Mouse (Mus musculus): ENCODE results near the gene Uba6. TPM values are rescaled to one million over a fixed set of nuclear protein-coding genes. Genes with fewer than 3 reads are reported as not detected.

The Uba6 gene
- polyA plus RNA-seq, 1 experiment from 2014 or later = 12.7 TPM

DNA sequence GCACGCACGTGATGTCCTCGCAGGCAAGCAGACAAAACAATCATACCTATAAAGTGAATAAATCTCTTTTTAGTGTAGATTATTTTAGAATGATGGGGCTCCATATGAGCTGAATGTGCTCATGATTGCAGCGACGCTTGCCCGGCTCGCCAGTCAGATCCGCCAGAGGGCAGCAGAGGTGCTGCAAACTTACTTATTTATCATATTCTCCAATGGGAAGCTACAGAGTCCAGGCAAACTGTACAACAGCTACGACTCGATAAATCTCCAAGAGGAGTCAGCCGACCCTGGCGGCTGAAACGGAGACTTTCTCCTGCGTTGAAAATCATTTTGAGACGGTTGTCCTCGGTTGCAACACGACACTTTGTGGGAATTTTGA is 106.1 kb downstream of the Uba6 start:
- H3K27ac ChIP-seq (ENCODE audit: low read length) = peak overlapping the region; percentile 16; the same call in 1 of the 2 replicates
- H3K4me1 ChIP-seq (replicated peaks; ENCODE audit: control insufficient read depth, insufficient read depth, low read length) = peaks cover 8% of the 10 kb centered on the region; the same call in 1 of the 2 replicates
- under 1% methylated on average over 17 of the region's 17 CpGs for WGBS
- peak overlapping the region; percentile 85 for H3K4me3 ChIP-seq (ENCODE audit: low read length)
- H3K9me3 ChIP-seq (ENCODE audit: control insufficient read depth, low read length) = no peaks in the 10 kb centered on the region
- ATAC-seq (ENCODE audit: low read depth) = peak; percentile 36
- no peaks in the 10 kb centered on the region for H3K36me3 ChIP-seq (ENCODE audit: control insufficient read depth, insufficient read depth, low read length)
- no peaks in the 10 kb centered on the region for H3K27me3 ChIP-seq (ENCODE audit: control insufficient read depth, insufficient read depth, low read depth, low read length)
- peak overlapping the region; percentile 69 for H3K9ac ChIP-seq (ENCODE audit: low read length)
- peak overlapping the region; percentile 79 for H3K4me2 ChIP-seq (ENCODE audit: low read depth, low read length)

- Histone ChIP-seq H3K4me3 (ENCODE audit: low read length) (peak overlapping the region; percentile 85), H3K4me1 (replicated peaks; ENCODE audit: control insufficient read depth, insufficient read depth, low read length) (peaks cover 8% of the 10 kb centered on the region; the same call in 1 of the 2 replicates), H3K4me2 (ENCODE audit: low read depth, low read length) (peak overlapping the region; percentile 79), H3K27ac (ENCODE audit: low read length) (peak overlapping the region; percentile 86), H3K36me3 (ENCODE audit: control insufficient read depth, insufficient read depth, low read length) (no peaks in the 10 kb centered on the region), H3K27me3 (ENCODE audit: control insufficient read depth, insufficient read depth, low read depth, low read length) (no peaks in the 10 kb centered on the region), H3K9ac (ENCODE audit: low read length) (peak overlapping the region; percentile 57), H3K9me3 (ENCODE audit: control insufficient read depth, low read length) (no peaks in the 10 kb centered on the region)
- ATAC-seq (ENCODE audit: low read depth) = peak; percentile 51
- WGBS = under 1% methylated on average over 17 of the region's 17 CpGs
Measured at GRCm38 (mm10) chr5:86065876-86066550, 106.6 kb downstream of the Uba6 start.

DNA sequence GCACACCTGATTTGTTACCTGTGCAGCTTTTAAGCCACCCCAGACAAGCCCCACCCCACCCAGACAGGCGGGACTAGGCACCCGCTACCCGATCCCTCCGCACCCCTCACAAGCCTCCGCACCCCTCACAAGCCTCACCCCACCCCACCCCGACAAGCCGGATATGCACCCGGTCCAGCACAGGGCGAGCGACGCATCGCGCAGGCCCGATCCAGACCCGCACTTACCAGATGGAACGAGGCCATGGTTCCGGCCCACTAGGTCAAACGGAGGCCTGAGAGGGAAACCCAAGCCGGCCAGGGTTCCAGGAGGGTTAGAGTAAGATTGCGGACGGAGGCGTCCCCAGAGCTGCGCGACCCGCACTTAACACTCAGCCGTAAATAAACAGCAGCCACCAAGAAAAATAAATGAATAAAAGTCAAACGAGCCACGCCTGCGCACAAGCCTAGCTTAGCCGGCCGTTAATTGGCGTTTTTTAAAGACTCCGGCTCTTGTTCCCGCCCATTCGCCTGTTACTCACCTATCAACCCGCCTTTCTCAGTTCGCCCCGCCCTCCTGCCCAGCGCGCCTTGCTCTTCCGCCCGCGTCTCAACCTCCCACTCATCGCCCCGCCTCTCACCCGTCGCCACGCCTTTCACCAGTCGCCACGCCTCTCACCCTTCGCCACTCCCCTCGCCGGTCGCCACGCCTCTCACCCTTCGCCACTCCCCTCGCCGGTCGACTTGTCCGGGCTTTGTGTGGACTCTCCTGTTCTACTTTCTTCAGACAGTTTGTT is 107.3 kb downstream of the Uba6 start, which contains the start of gene Cenpc1:
Gene Cenpc1 (minus strand): TSS at position 483 of the 775 bp plus-strand sequence.
- Histone ChIP-seq H3K9me3 (ENCODE audit: control insufficient read depth, low read length) (no peaks in the 10 kb centered on the region), H3K36me3 (ENCODE audit: control insufficient read depth, insufficient read depth, low read length) (no peaks in the 10 kb centered on the region), H3K9ac (ENCODE audit: low read length) (peak within 1 kb of the TSS; percentile 84), H3K27ac (ENCODE audit: low read length) (peak within 1 kb of the TSS; percentile 93), H3K4me3 (ENCODE audit: low read length) (peak within 1 kb of the TSS; percentile 85), H3K4me2 (ENCODE audit: low read depth, low read length) (peak within 1 kb of the TSS; percentile 79), H3K27me3 (ENCODE audit: control insufficient read depth, insufficient read depth, low read depth, low read length) (no peaks in the 10 kb centered on the region), H3K4me1 (replicated peaks; ENCODE audit: control insufficient read depth, insufficient read depth, low read length) (peaks cover 8% of the 10 kb centered on the region; the same call in 1 of the 2 replicates)
- peak; percentile 96 for ATAC-seq (ENCODE audit: low read depth)
- under 1% methylated on average over 60 of the region's 60 CpGs for WGBS

DNA sequence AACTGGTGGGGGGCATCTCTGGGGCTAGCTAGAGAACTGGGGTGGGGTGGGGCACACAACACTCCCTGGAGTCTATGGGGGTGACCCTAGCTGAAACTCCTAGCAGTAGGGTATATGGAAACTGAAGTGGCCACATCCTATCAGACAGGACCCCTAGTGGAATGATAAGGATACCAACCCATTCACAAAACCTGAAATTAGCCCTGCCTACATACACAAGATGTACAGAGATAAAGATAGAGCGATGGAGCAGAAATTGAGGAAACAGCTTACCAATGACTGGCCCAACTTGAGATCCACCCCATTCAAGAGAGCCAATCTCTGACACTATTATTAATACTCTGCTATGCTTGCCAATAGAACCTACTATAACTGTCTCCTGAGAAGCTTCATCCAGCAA is 109.1 kb downstream of the Uba6 start:
- peaks cover 8% of the 10 kb centered on the region; the same call in 1 of the 2 replicates for H3K4me1 ChIP-seq (replicated peaks; ENCODE audit: control insufficient read depth, insufficient read depth, low read length)
- no peak overlapping the region; the same call in 1 of the 2 replicates for H3K4me3 ChIP-seq (ENCODE audit: low read length)
- 96% methylated on average over 1 of the region's 1 CpGs for WGBS
- no peak for ATAC-seq (ENCODE audit: low read depth)
- H3K9ac ChIP-seq (ENCODE audit: low read length) = no peak overlapping the region
- peak overlapping the region; percentile 56 for H3K4me2 ChIP-seq (ENCODE audit: low read depth, low read length)
- H3K36me3 ChIP-seq (ENCODE audit: control insufficient read depth, insufficient read depth, low read length) = no peaks in the 10 kb centered on the region
- H3K27ac ChIP-seq (ENCODE audit: low read length) = no peak overlapping the region
- no peaks in the 10 kb centered on the region for H3K9me3 ChIP-seq (ENCODE audit: control insufficient read depth, low read length)
- no peaks in the 10 kb centered on the region for H3K27me3 ChIP-seq (ENCODE audit: control insufficient read depth, insufficient read depth, low read depth, low read length)

Other genes starting within 250 kb of the Uba6 start
- gene Cenpc1, start 107.2 kb downstream of the Uba6 start, polyA plus RNA-seq (2015; fragmentation: Nextera tagmentation; extraction: Ambion mirVana) = 34.0 and 34.5 TPM in 2 replicates
- gene Stap1, start 101.1 kb downstream of the Uba6 start, polyA plus RNA-seq (2015; fragmentation: Nextera tagmentation; extraction: Ambion mirVana) = 0.57 and 2.0 TPM in 2 replicates
- gene Gnrhr, start 25.1 kb upstream of the Uba6 start, polyA plus RNA-seq (2015; fragmentation: Nextera tagmentation; extraction: Ambion mirVana) = 0.11 TPM in 1 of 2 replicates, not detected in the other
- not detected in 2 replicates for gene Tmprss11c, start 116.5 kb upstream of the Uba6 start, polyA plus RNA-seq (2015; fragmentation: Nextera tagmentation; extraction: Ambion mirVana)
- 0.08 TPM in 1 of 2 replicates, not detected in the other for gene Tmprss11d, start 200.6 kb upstream of the Uba6 start, polyA plus RNA-seq (2015; fragmentation: Nextera tagmentation; extraction: Ambion mirVana)